Mouse (Mus musculus): ENCODE data around the gene Gm29776.

DNA sequence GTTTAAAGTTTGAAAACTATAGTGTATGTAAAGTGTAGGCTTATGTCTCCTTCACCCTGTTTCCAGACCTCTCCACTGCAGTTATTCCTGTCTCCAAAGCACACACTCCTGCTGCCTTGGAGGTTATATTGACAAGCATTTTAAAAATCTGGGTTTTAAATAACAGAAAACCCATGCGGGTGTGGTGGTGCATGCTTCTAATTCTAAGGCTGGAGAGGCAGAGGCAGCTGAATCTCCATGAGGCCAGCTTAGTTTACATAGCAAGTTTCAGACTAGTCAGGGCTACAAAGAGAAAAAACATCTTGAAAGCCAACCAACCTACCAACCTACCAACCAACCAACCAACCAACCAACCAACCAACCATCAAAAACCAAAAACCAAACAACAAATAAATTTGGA, 16.8 kb upstream of the Gm29776 start:
- no peak for TF ChIP-seq CTCF (IDR thresholded peaks at IDR 0.05; ENCODE audit: control insufficient read depth, insufficient read depth, low read length)
- TF ChIP-seq POLR2A (IDR thresholded peaks at IDR 0.05; ENCODE audit: borderline replicate concordance, control insufficient read depth, low read depth, low read length) = no peak
